Mouse (Mus musculus) lung, postnatal 0 days (tissue): ENCODE measurements around the gene Gm28048.

Experiments
- CTCF ChIP-seq: IDR thresholded peaks from 2 replicates; pipeline ENCODE4 v1.5.1; 2016; ENCODE audit warnings: antibody characterized with exemption, mild to moderate bottlenecking
- EP300 ChIP-seq: IDR thresholded peaks from 2 replicates; pipeline ENCODE4 v1.6.1; 2016; ENCODE audit warnings: antibody characterized with exemption, mild to moderate bottlenecking, control low read depth

DNA sequence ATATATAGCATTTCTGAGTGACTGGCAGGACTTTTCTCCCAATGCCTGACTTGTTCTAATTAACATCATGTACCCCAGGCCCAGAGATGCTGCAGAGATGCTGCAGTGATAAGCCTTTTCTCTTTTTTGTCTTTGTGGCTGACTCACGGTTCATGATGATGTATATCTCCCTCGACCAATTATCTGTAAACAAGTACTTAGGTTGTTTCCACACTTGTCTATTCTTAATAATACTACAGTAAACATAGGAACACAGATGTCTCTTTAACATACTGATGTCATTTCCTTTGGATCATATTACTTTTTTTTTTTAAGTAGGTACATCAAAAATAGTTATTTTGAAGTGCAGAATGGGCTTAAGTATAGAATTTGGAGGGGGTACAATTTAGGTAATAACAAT lies 79.0 kb downstream of the Gm28048 start:
- TF ChIP-seq EP300 (no peak), CTCF (no peak)
